Mouse (Mus musculus) heart, embryonic 13.5 days (tissue): ENCODE data around the gene Zik1. TPM values are rescaled to one million over a fixed set of nuclear protein-coding genes. Genes with fewer than 3 reads are reported as not detected.

Experiments used
- ATAC-seq: fragments of 200-750 bp; cut with Nextera tagmentation; 2 replicates; pipeline ENCODE4 v1.8.0; 2017; ENCODE audit warnings: moderate TSS enrichment; ENCODE audit not compliant: insufficient number of reproducible peaks, low FRiP score, low TSS enrichment; ENCODE audit errors: extremely low read depth
- H3K27ac ChIP-seq: fragments of 300-500 bp; sonication (generic); replicated peaks from 2 replicates; pipeline ENCODE4 v1.5.1; 2015; ENCODE audit warnings: moderate library complexity, mild to moderate bottlenecking, inconsistent platforms
- H3K27me3 ChIP-seq: fragments of 300-500 bp; sonication (generic); replicated peaks from 2 replicates; pipeline ENCODE4 v1.6.1; 2015; ENCODE audit warnings: mild to moderate bottlenecking, inconsistent platforms
- H3K36me3 ChIP-seq: fragments of 300-500 bp; sonication (generic); 2 replicates; pipeline ENCODE4 v1.6.1; 2015; ENCODE audit warnings: mild to moderate bottlenecking, inconsistent platforms
- H3K4me1 ChIP-seq: fragments of 300-500 bp; sonication (generic); 2 replicates; pipeline ENCODE4 v1.6.1; 2015; ENCODE audit warnings: inconsistent platforms
- H3K4me2 ChIP-seq: fragments of 300-500 bp; sonication (generic); 2 replicates; pipeline ENCODE4 v1.6.1; 2015; ENCODE audit warnings: inconsistent platforms, mild to moderate bottlenecking, moderate library complexity
- H3K4me3 ChIP-seq: fragments of 300-500 bp; sonication (generic); 2 replicates; pipeline ENCODE4 v1.5.1; 2015; ENCODE audit warnings: moderate library complexity, mild to moderate bottlenecking, inconsistent platforms
- H3K9ac ChIP-seq: fragments of 300-500 bp; sonication (generic); 2 replicates; pipeline ENCODE4 v1.6.1; 2015; ENCODE audit warnings: inconsistent platforms, mild to moderate bottlenecking, moderate library complexity
- H3K9me3 ChIP-seq: fragments of 300-500 bp; sonication (generic); 2 replicates; pipeline ENCODE4 v1.6.1; 2016; ENCODE audit warnings: inconsistent platforms
- WGBS: fragments of 180-500 bp; shearing (Covaris S2); methylation state at CpG from one replicate; pipeline ENCODE4 v1.1.7; 2015; ENCODE audit warnings: mixed read lengths; 5-methylcytosine and 5-hydroxymethylcytosine counted together
- polyA plus RNA-seq: library from polyadenylated mRNA; unstranded; fragments of >200 nt; fragmentation: Nextera tagmentation; extraction: Ambion mirVana; gene quantifications from 2 replicates; pipeline ENCODE4 v1.2.1, GENCODE M21; 2015

Zik1 gene
- polyA plus RNA-seq: 6.3 and 6.5 TPM in 2 replicates

- H3K4me1 ChIP-seq: peaks cover 9% of the 10 kb centered on the region
- ATAC-seq: peak; percentile 87
- H3K9me3 ChIP-seq: no peaks in the 10 kb centered on the region
- H3K27me3 ChIP-seq: no peaks in the 10 kb centered on the region
- H3K9ac ChIP-seq: peak within 1 kb of the TSS; percentile 85
- no peak within 1 kb of the TSS for H3K27ac ChIP-seq
- 2% methylated on average over 33 of the region's 33 CpGs for WGBS
- peak within 1 kb of the TSS; percentile 75 for H3K4me2 ChIP-seq
- H3K4me3 ChIP-seq: peak within 1 kb of the TSS; percentile 78
- peaks cover 32% of the 10 kb centered on the region for H3K36me3 ChIP-seq
Measured at GRCm38 (mm10) chr7:10494786-10495521, at the start of gene Zik1. Gene Zik1, minus strand, starts transcription at chr7:10495394.

DNA sequence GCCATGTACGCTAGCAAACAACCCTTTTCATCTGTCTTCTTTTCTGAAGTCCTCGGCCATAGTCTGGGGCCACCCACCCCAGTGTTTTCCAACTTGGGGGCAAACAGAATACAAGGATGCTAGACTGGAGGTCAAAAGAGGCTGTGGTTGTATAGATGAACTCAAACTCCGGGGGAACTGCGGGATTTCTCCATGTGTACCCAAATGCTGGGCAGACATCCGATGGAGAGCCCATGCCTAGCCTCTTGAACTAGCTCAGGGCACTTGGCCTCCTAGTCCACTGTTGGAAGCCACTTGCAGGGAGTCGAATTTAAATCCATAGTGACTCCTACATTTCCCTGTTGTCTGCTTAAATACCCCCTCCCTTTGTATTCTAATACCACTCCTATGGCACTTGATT is 384 bp upstream of the Zik1 start:
- WGBS: 38% methylated on average over 6 of the region's 6 CpGs

GRCm38 (mm10) chr7:10480588-10481233 is 14.5 kb downstream of the Zik1 start:
- WGBS: 59% methylated on average over 18 of the region's 18 CpGs
- H3K4me2 ChIP-seq: peak overlapping the region; percentile 27; the same call in 1 of the 2 replicates
- no peaks in the 10 kb centered on the region for H3K27me3 ChIP-seq

More for the DNA sequence above, 384 bp upstream of the Zik1 start:
- peak overlapping the region; percentile 75 for H3K4me2 ChIP-seq
- H3K4me3 ChIP-seq: peak overlapping the region; percentile 78
- H3K9me3 ChIP-seq: no peaks in the 10 kb centered on the region
- peaks cover 26% of the 10 kb centered on the region for H3K36me3 ChIP-seq
- no peaks in the 10 kb centered on the region for H3K27me3 ChIP-seq
- no peak for ATAC-seq
- no peak overlapping the region for H3K9ac ChIP-seq
- peaks cover 9% of the 10 kb centered on the region for H3K4me1 ChIP-seq
- H3K27ac ChIP-seq: no peak overlapping the region

GRCm38 (mm10) chr7:10479813-10480212 is 15.4 kb downstream of the Zik1 start:
- Histone ChIP-seq H3K36me3 (no peaks in the 10 kb centered on the region), H3K4me2 (no peak overlapping the region), H3K9ac (no peak overlapping the region), H3K27me3 (no peaks in the 10 kb centered on the region), H3K27ac (no peak overlapping the region), H3K9me3 (no peaks in the 10 kb centered on the region), H3K4me1 (no peaks in the 10 kb centered on the region), H3K4me3 (no peak overlapping the region)
- ATAC-seq: no peak

More at GRCm38 (mm10) chr7:10480588-10481233, 14.5 kb downstream of the Zik1 start:
- Histone ChIP-seq H3K27ac (no peak overlapping the region), H3K9me3 (no peaks in the 10 kb centered on the region), H3K36me3 (no peaks in the 10 kb centered on the region), H3K4me3 (peak overlapping the region; percentile 21), H3K4me1 (no peaks in the 10 kb centered on the region), H3K9ac (no peak overlapping the region)
- ATAC-seq: no peak

- no peak overlapping the region for H3K27ac ChIP-seq
- WGBS: 54% methylated on average over 3 of the region's 3 CpGs
- H3K4me3 ChIP-seq: no peak overlapping the region
Measured at GRCm38 (mm10) chr7:10458166-10458565, 37.0 kb downstream of the Zik1 start.

DNA sequence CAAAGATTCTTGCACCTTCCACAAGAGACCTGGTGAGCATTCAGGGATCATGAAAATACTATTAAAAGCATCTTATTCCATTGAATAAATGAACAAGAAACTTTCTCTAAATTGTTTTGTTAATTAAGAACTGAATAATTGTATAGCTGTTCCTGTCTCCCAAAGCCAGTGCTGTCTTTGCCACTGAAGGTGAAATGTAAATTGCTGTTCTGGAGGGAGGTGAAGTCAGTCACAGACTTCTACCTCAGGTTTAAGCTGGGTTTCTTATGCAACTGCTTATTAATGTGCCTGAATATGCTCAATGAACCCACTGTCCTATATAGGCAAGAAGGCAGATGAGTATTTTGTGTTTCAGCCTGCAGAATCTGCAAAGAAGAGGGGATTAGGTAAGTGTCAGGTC is 52.2 kb downstream of the Zik1 start, which contains the start of gene Vmn1r67:
Gene Vmn1r67, plus strand, starts transcription at position 301 of the 400 bp plus-strand sequence.
- no peak within 1 kb of the TSS for H3K9ac ChIP-seq
- H3K9me3 ChIP-seq: peaks cover 17% of the 10 kb centered on the region
- H3K4me2 ChIP-seq: no peak within 1 kb of the TSS
- no peak within 1 kb of the TSS for H3K27ac ChIP-seq
- no peak within 1 kb of the TSS for H3K4me3 ChIP-seq
- no peaks in the 10 kb centered on the region for H3K36me3 ChIP-seq
- no peaks in the 10 kb centered on the region for H3K4me1 ChIP-seq
- ATAC-seq: no peak
- H3K27me3 ChIP-seq: no peaks in the 10 kb centered on the region

More at GRCm38 (mm10) chr7:10458166-10458565, 37.0 kb downstream of the Zik1 start:
- Histone ChIP-seq H3K27me3 (no peaks in the 10 kb centered on the region), H3K36me3 (no peaks in the 10 kb centered on the region), H3K9ac (no peak overlapping the region), H3K4me1 (no peaks in the 10 kb centered on the region), H3K9me3 (peaks cover 15% of the 10 kb centered on the region; the same call in 1 of the 2 replicates), H3K4me2 (no peak overlapping the region)
- ATAC-seq: no peak

Other genes starting within 250 kb of the Zik1 start
- not detected in 2 replicates for gene Vmn1r66, start 217.4 kb downstream of the Zik1 start, polyA plus RNA-seq
- not detected in 2 replicates for gene Vmn1r67, start 52.1 kb downstream of the Zik1 start, polyA plus RNA-seq
- not detected in 2 replicates for gene Vmn1r68, start 63.1 kb upstream of the Zik1 start, polyA plus RNA-seq
- not detected in 2 replicates for gene Vmn1r69, start 118.3 kb upstream of the Zik1 start, polyA plus RNA-seq
- not detected in 2 replicates for gene Vmn1r70, start 136.1 kb upstream of the Zik1 start, polyA plus RNA-seq
- not detected in 2 replicates for gene Nlrp4b, start 192.4 kb upstream of the Zik1 start, polyA plus RNA-seq